Mouse (Mus musculus) T-cell, adult 2 months (primary cell): ENCODE data around the gene Urah.

Experiments used
- DNase-seq: peaks from one replicate; pipeline ENCODE4 v3.0.0; 2022; ENCODE audit warnings: low spot score

The Urah gene

GRCm38 (mm10) chr7:140840750-140841735 lies 6.2 kb downstream of the Urah start:
- no peak for DNase-seq

DNA sequence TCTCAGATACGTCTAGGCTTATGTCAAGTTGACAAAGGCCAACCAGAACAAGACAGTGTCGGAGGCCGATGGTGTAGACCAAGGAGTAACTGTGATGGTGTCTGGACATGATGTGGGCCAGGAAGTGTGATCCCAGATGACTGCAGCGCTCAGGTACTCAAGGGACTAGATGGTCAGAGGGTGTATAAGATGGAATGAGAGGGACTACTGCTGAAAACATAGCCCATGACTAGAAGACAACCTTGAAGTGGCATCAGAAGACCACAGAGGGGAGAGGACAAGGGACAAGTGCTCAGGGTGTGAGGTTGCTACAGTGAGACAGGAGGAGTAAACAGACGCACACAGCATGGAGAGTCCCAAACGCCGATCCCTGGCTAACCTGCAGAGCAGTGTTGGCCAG lies 9.0 kb downstream of the Urah start:
- no peak for DNase-seq

DNA sequence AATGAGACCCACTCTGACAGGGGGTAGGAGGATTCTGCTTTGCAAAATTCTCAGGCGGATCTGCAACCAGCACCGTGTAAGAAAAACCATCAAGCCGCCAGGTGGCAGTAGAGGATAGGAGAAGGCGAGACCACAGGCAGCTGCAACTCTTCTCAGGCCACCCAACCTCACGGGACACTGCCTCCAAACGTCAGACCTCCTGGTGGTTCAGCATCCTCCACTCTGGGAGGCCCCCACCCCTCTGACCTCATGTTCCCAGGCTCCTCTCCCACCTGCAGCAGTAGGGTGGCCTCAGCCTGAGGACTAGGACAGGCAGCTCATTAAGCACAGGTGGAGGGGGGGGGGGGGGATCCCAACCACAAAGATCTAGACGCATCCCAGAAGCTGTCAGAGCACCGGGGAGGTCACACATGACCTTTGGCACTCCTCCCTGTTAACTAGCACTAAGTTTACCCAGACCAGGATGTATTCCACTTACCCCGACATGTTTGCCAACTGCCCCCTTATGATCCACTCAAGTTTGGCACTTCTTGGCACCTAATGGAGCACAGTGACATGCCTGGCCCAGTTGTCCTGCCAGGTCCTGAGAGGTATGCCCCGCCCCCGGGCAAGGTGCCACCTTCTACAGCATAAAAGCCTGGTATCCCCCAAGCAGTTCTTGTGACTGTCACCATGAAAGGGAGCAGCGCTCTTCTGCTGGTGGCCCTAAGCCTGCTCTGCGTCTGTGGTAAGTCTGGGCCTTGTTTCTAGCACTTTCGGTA lies 10.3 kb downstream of the Urah start, which contains the start of gene Scgb1c1:
TSS of gene Scgb1c1 (plus strand) at position 643 of the 761 bp plus-strand sequence.
- peak; percentile 84 for DNase-seq

- DNase-seq = no peak
Measured at GRCm38 (mm10) chr7:140845683-140846082, 10.9 kb downstream of the Urah start.

GRCm38 (mm10) chr7:140846676-140847075 lies 11.9 kb downstream of the Urah start:
- DNase-seq = no peak

DNA sequence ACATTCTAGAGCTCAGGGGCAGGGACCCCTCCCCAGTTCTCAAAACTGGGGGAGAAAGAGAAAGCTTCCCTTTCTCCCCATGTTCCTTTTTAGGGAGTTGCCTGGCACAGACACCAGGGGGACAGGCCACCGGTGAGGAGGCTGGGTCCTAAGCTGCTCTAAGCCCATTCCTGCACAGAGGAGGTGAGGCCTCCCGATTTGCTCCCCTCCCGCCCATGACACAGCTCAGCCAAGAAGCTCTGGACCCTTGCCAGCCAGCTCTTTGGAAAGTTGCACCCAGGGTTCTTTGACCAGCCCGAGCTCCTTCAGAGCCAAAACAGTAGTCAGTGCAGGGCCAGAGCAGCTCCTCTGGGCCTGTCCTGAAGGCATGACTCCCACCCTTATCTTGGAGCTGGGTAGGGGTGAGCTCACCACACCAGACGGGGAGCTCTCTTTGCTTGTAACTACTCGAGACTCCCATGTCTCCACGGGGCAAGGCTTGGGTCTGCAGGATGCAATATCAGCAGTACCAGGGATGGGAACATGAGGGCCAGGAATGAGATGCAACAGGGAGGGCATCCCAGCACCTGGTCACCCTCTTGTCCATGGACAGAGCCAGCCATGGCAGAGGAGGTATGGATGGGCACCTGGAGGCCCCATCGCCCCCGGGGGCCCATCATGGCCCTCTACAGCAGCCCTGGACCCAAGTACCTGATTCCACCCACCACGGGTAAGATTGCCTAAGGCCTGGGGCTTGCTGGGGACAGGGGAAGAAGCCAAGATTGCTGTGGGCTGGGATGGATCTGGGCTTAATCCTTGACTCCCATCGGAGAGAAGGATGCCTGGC lies 13.2 kb downstream of the Urah start, which contains the start of gene Odf3:
TSS of gene Odf3 (plus strand) at position 51 of the 826 bp plus-strand sequence.
- no peak for DNase-seq

DNA sequence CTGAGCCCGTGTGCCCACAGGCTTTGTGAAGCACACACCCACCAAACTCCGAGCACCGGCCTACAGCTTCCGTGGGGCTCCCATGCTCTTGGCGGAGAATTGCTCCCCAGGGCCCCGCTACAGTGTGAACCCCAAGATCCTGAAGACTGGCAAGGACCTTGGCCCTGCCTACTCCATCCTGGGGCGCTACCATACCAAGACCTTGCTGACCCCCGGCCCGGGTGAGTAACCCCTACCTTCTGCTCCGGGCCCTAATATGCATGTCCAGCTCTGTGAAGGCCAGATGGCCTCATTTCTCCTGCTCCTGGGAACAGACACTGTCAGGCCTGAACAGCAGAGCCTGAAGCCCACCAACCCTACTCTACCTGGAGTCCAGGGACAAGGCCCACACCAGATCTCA lies 13.8 kb downstream of the Urah start:
- DNase-seq = no peak

DNA sequence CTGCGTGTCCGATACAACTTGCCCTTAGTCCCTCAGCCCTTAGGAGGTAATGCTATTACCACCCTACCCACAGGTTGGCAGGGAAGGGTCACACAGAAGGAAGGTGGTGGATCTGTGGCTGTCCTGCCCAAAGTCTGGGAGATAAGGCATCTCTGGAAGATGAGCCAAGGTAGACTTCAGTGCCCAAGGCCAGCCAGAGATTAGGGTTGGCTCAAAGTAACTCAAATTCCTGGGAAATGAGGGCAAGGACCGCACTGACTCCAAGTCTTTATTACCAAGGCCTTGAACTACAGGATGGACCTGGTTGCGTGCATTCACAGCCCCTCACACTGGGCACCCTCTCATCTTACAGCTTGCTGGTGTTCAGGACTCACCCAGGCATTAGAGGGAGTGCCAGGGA lies 17.1 kb downstream of the Urah start:
- DNase-seq = no peak

DNA sequence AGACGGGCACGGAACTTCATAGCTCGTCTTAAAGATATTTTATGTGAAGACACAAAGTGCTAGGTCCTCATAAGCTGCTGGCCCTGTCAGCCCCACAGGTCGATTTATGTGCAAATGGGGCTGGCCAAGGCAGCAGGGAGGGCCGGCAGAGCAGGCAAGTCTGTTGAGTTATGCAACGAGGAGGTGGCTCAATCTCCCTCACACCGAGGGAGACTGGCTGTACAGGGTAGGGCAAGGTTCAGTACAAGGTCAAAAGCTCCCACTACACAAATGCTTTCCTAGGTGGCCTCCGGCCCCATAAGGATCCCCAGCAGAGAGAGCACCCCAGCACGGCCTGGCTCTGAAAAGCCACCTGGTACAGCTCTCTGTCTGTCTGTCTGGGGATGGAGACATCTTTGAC lies 18.6 kb downstream of the Urah start:
- DNase-seq = no peak

DNA sequence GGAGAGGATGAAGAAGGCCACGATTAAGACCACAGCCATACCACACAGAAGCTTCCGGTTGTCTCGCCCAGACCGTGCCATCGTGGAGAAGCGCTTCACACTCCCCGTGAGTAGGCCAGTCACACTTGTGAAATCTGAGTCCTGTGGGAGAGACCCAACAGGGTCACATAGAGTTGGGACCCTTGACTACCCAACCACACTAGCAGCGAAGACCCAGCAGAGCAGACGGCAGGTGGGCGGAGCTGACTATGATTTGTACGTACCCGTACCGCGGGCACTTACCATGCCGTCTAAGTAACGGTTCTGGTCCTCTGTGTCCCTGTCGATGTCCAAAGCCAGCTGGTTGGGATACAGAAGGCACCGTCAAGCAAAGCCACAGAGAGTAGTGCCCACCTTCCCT lies 19.7 kb downstream of the Urah start:
- no peak for DNase-seq

- DNase-seq = no peak
Measured at GRCm38 (mm10) chr7:140855181-140855580, 20.4 kb downstream of the Urah start.

GRCm38 (mm10) chr7:140855860-140856784 lies 21.3 kb downstream of the Urah start, which contains the start of gene Gm45785:
TSS of gene Gm45785 (minus strand) at chr7:140856331.
- peak; percentile 82 for DNase-seq

GRCm38 (mm10) chr7:140856785-140857549 lies 22.1 kb downstream of the Urah start, which contains the start of gene Ric8a:
TSS of gene Ric8a (plus strand) at chr7:140856957.
- peak; percentile 85 for DNase-seq

DNA sequence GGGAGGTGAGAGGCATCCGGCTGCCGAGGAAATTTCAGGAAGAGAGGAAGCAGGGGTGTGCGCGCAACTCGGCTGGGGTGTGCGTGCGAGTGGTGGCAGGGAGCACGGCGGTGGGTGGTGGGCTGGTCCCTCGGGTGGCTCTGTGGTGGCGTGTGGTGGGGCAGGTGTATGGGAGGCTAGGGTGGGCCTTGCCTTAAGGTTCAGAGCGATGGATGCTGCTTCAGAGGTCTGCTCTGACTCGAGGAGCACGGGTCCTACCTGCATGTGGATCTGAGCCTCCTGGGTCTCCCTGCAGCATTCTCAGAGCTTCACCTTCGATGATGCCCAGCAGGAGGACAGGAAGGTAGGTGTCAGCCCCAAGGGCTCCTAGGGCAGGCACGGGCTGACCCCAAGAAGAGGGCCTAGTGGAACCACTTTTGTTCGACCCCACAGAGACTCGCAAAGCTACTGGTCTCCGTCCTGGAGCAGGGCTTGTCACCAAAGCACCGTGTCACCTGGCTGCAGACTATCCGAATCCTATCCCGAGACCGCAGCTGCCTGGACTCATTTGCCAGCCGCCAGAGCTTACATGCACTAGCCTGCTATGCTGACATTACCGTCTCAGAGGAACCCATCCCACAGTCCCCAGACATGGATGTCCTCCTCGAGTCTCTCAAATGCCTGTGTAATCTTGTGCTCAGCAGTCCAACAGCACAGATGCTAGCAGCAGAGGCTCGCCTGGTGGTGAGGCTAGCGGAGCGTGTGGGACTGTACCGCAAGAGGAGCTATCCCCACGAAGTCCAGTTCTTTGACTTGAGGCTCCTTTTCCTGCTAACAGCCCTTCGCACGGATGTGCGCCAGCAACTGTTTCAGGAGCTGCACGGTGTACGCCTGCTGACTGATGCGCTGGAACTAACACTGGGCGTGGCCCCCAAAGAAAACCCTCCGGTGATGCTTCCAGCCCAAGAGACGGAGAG lies 23.0 kb downstream of the Urah start, which contains the start of gene Bet1l:
TSS of gene Bet1l (minus strand) at position 28 of the 956 bp plus-strand sequence.
- no peak for DNase-seq

- DNase-seq = no peak
Measured at GRCm38 (mm10) chr7:140858746-140859145, 23.9 kb downstream of the Urah start.

DNA sequence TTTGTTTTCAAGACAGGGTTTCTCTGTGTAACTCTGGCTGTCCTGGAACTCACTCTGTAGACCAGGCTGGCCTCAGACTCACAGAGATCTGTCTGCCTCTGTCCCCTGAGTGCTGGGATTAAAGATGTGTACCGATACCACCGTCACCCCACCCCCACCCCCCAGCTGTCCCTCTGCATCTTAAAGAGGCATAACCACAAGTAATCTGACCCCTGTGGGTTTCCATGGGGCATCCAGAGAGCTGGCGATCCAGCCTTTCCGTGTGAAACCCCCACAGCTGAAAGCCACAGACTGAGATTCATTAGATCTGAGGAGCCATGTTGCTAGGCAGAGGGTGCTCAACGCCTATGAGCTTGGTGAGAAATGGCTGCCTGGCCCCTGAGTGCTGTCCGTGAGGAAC lies 25.2 kb downstream of the Urah start:
- no peak for DNase-seq

DNA sequence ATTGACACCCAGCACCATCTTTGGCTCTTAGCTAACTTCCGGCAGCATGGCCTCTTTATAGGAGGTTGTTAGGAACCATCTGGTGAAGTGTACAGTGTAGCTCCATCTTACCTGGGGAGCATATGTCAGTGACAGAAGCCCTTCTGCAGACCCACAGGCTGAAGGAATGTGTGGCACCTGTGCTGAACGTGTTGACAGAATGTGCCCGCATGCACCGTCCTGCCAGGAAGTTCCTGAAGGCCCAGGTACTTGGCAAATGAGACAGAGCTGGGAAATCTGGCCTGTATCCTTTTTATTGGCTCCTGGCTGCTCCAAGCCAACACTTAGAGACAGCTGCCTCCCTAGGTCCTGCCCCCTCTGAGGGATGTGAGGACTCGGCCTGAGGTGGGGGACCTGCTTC lies 25.9 kb downstream of the Urah start:
- DNase-seq = no peak

- DNase-seq = no peak
Measured at GRCm38 (mm10) chr7:140864761-140865160, 29.9 kb downstream of the Urah start.

- DNase-seq = no peak
Measured at GRCm38 (mm10) chr7:140874224-140874623, 39.4 kb downstream of the Urah start.
